In genomic region chr13:24499505-24499904, GRCm38 (mm10) we compare ENCODE assay signal across 9 mouse cellular contexts.
DNase-seq lines count a peak whose midpoint lies in the region; ATAC-seq and TF ChIP-seq lines count a peak whose summit lies in the region.
"Had no signal": no experiment of that assay in that cellular context is flagged by ENCODE, and none has a peak within 500 bp of the region (broad histone marks: within the 10 kb centered on the region; RNA-seq: fewer than 3 reads in every experiment).

No protein-coding gene starts in this region.

- TF ChIP-seq POLR2A in embryonic fibroblast, embryonic 13.5 days (IDR thresholded peaks at IDR 0.05; ENCODE audit: low read depth, low read length) = no peak

- 45% methylated on average over 3 of the region's 3 CpGs for WGBS in forebrain, embryonic 11.5 days
- 45% methylated on average over 3 of the region's 3 CpGs for WGBS in forebrain, embryonic 15.5 days

- H3K4me2 ChIP-seq in forebrain, embryonic 11.5 days (ENCODE audit: low read depth, low read length, severe bottlenecking) = no peak overlapping the region
- H3K4me2 ChIP-seq in forebrain, embryonic 15.5 days (replicated peaks) = no peak overlapping the region
- H3K4me2 ChIP-seq: hindbrain, embryonic 15.5 days had no signal

- peak; percentile 54 for DNase-seq in forebrain, embryonic 11.5 days (ENCODE audit: low spot score)
- DNase-seq in right cerebral cortex, adult 18-20 months = peak; percentile 37
- no peak for DNase-seq in right cerebral cortex, postnatal 36 days (ENCODE audit: low spot score in 2 of 2)
- no peak for DNase-seq in urinary bladder, postnatal 10 days (ENCODE audit: low spot score)
- DNase-seq in heart, adult 9 months (ENCODE audit: low spot score in 2 of 2) = no peak

- ATAC-seq in forebrain, embryonic 11.5 days (replicated peaks; ENCODE audit: low FRiP score) = no peak
- no peak for ATAC-seq in forebrain, embryonic 15.5 days (replicated peaks)
- peak; percentile 60; the same call in 1 of the 2 replicates for ATAC-seq in megakaryocyte, adult 5-6 weeks (ENCODE audit: poor library complexity, severe bottlenecking)

- no peak overlapping the region for H3K27ac ChIP-seq in forebrain, embryonic 11.5 days (ENCODE audit: low read depth, low read length)
- no peak overlapping the region for H3K27ac ChIP-seq in forebrain, embryonic 15.5 days (replicated peaks)
- no peak overlapping the region for H3K27ac ChIP-seq in embryonic fibroblast, embryonic 13.5 days (ENCODE audit: insufficient read depth, low read length)
- H3K27ac ChIP-seq: hindbrain, embryonic 15.5 days had no signal

- no peaks in the 10 kb centered on the region for H3K27me3 ChIP-seq in forebrain, embryonic 11.5 days (ENCODE audit: control insufficient read depth, insufficient read depth, low read length)
- H3K27me3 ChIP-seq in forebrain, embryonic 15.5 days = no peaks in the 10 kb centered on the region
- H3K27me3 ChIP-seq: hindbrain, embryonic 15.5 days had no signal

- TF ChIP-seq CTCF in embryonic fibroblast, embryonic 13.5 days (IDR thresholded peaks at IDR 0.05; ENCODE audit: borderline replicate concordance, insufficient read depth, low read length) = 0 out of 2 replicates have a peak, but pooled peaks have one; percentile 18

- no peaks in the 10 kb centered on the region for H3K4me1 ChIP-seq in forebrain, embryonic 11.5 days (replicated peaks; ENCODE audit: control insufficient read depth, insufficient read depth, low read length)
- H3K4me1 ChIP-seq in forebrain, embryonic 15.5 days = peaks cover 3% of the 10 kb centered on the region
- H3K4me1 ChIP-seq in embryonic fibroblast, embryonic 13.5 days (ENCODE audit: control insufficient read depth, insufficient read depth, low read length) = no peaks in the 10 kb centered on the region

- no peak overlapping the region for H3K4me3 ChIP-seq in forebrain, embryonic 11.5 days (ENCODE audit: low read depth, low read length)
- H3K4me3 ChIP-seq in forebrain, embryonic 15.5 days = no peak overlapping the region
- no peak overlapping the region for H3K4me3 ChIP-seq in embryonic fibroblast, embryonic 13.5 days (ENCODE audit: insufficient read depth, low read length)
- H3K4me3 ChIP-seq: hindbrain, embryonic 15.5 days had no signal

- H3K36me3 ChIP-seq in forebrain, embryonic 11.5 days (ENCODE audit: control insufficient read depth, insufficient read depth, low read length) = no peaks in the 10 kb centered on the region
- no peaks in the 10 kb centered on the region for H3K36me3 ChIP-seq in forebrain, embryonic 15.5 days
- H3K36me3 ChIP-seq: hindbrain, embryonic 15.5 days had no signal

- no peak overlapping the region for H3K9ac ChIP-seq in forebrain, embryonic 11.5 days (ENCODE audit: low read length)
- no peak overlapping the region for H3K9ac ChIP-seq in forebrain, embryonic 15.5 days (replicated peaks)
- H3K9ac ChIP-seq: hindbrain, embryonic 15.5 days had no signal

- no peaks in the 10 kb centered on the region for H3K9me3 ChIP-seq in forebrain, embryonic 11.5 days (ENCODE audit: control insufficient read depth, low read length)
- no peaks in the 10 kb centered on the region for H3K9me3 ChIP-seq in forebrain, embryonic 15.5 days
- H3K9me3 ChIP-seq: hindbrain, embryonic 15.5 days had no signal

Comparison
In these comparisons a context has a peak if more than half of its experiments do, and no peak if none do; other contexts are left out.
1. DNase-seq: peak in forebrain, embryonic 11.5 days (single experiment) and right cerebral cortex, adult 18-20 months (single experiment); none in right cerebral cortex, postnatal 36 days (0 of 2), urinary bladder, postnatal 10 days (single experiment) and heart, adult 9 months (0 of 2).